Mouse (Mus musculus) neural tube, embryonic 12.5 days (tissue): Measurements from ENCODE around the gene Galntl5. TPM values are rescaled to one million over a fixed set of nuclear protein-coding genes. Genes with fewer than 3 reads are reported as not detected.
"Not testable (repeated sequence)": the region's sequence is repeated elsewhere in the genome, so short reads cannot be mapped to it uniquely, and the experiment has no call there.

Experiments
- ATAC-seq: fragments of 200-750 bp; cut with Nextera tagmentation; 2 replicates; pipeline ENCODE4 v1.8.0; 2017; ENCODE audit warnings: low read depth, mild to moderate bottlenecking, moderate TSS enrichment, moderate library complexity; ENCODE audit not compliant: low FRiP score
- H3K27ac ChIP-seq: fragments of 300-500 bp; sonication (generic); 2 replicates; pipeline ENCODE4 v1.5.1; 2016
- H3K27me3 ChIP-seq: fragments of 300-500 bp; sonication (generic); replicated peaks from 2 replicates; pipeline ENCODE4 v1.6.1; 2016; ENCODE audit warnings: mild to moderate bottlenecking
- H3K36me3 ChIP-seq: fragments of 300-500 bp; sonication (generic); 2 replicates; pipeline ENCODE4 v1.6.1; 2016; ENCODE audit warnings: mild to moderate bottlenecking
- H3K4me1 ChIP-seq: fragments of 300-500 bp; sonication (generic); 2 replicates; pipeline ENCODE4 v1.6.1; 2016
- H3K4me2 ChIP-seq: fragments of 300-500 bp; sonication (generic); replicated peaks from 2 replicates; pipeline ENCODE4 v1.6.1; 2016; ENCODE audit warnings: mild to moderate bottlenecking
- H3K4me3 ChIP-seq: fragments of 300-500 bp; sonication (generic); 2 replicates; pipeline ENCODE4 v1.5.1; 2016
- H3K9ac ChIP-seq: fragments of 300-500 bp; sonication (generic); 2 replicates; pipeline ENCODE4 v1.6.1; 2016; ENCODE audit warnings: mild to moderate bottlenecking
- H3K9me3 ChIP-seq: fragments of 300-500 bp; sonication (generic); 2 replicates; pipeline ENCODE4 v1.6.1; 2016; ENCODE audit warnings: mild to moderate bottlenecking
- WGBS: fragments of 180-500 bp; shearing (Covaris S2); methylation state at CpG from one replicate; pipeline ENCODE4 v1.1.7; 2016; 5-methylcytosine and 5-hydroxymethylcytosine counted together
- polyA plus RNA-seq: library from polyadenylated mRNA; unstranded; fragments of >200 nt; fragmentation: Nextera tagmentation; extraction: Ambion mirVana; gene quantifications from 2 replicates; pipeline ENCODE4 v1.2.1, GENCODE M21; 2016

The Galntl5 gene
- polyA plus RNA-seq, 1 experiment from 2014 or later: not detected

DNA sequence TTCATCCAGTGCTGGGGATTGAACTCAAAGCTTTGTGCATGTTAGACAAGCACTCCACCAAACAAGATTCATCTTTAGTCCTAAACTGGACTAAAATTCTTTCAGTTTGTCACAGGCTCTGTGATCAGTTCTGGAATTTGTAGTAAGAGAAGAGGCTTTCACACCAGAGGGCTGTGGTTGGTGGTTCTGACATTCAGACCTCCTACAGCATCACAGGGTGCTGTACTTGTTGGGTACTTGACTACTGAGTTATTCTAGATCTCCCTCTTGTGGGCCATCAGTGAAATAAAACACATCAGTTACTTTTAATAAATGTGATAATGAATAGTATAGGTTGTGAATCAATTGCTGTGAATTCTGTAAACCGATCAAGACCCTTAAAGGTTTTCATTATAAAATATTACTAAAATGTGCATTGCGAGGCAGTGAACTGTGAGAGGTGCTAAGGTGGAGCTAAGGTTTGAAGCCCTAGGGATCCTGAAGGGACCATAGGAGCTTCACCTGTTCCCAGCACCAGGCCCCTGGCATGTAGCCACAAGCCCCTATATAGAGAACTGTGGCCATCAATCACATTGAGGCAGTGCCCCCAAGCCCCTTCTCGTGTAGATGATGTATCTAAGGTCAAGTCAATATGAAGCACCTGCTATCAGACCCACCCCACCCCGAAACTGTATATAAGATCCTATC lies 16.0 kb upstream of the Galntl5 start:
- Histone ChIP-seq H3K9me3 (no peaks in the 10 kb centered on the region), H3K27ac (no peak overlapping the region), H3K27me3 (no peaks in the 10 kb centered on the region), H3K4me3 (no peak overlapping the region), H3K9ac (no peak overlapping the region), H3K36me3 (no peaks in the 10 kb centered on the region), H3K4me2 (no peak overlapping the region), H3K4me1 (peaks cover 4% of the 10 kb centered on the region; the same call in 1 of the 2 replicates)
- WGBS: 83% methylated on average over 4 of the region's 4 CpGs
- ATAC-seq: no peak

GRCm38 (mm10) chr5:25165789-25166135 lies 15.5 kb upstream of the Galntl5 start:
- ATAC-seq: no peak
- 85% methylated on average over 3 of the region's 3 CpGs for WGBS
- Histone ChIP-seq H3K4me3 (no peak overlapping the region), H3K27me3 (no peaks in the 10 kb centered on the region), H3K9ac (no peak overlapping the region), H3K4me1 (0 out of 2 replicates have a peak, but pooled peaks cover under 1% of the 10 kb centered on the region), H3K27ac (no peak overlapping the region), H3K36me3 (no peaks in the 10 kb centered on the region), H3K4me2 (no peak overlapping the region), H3K9me3 (no peaks in the 10 kb centered on the region)

- 89% methylated on average over 4 of the region's 4 CpGs for WGBS
- H3K4me2 ChIP-seq: no peak overlapping the region
- no peak overlapping the region for H3K4me3 ChIP-seq
- H3K9ac ChIP-seq: no peak overlapping the region
- no peak overlapping the region for H3K27ac ChIP-seq
- H3K9me3 ChIP-seq: no peaks in the 10 kb centered on the region
- ATAC-seq: no peak
- H3K27me3 ChIP-seq: no peaks in the 10 kb centered on the region
- no peaks in the 10 kb centered on the region for H3K4me1 ChIP-seq
- H3K36me3 ChIP-seq: no peaks in the 10 kb centered on the region
Measured at GRCm38 (mm10) chr5:25166665-25167064, 14.6 kb upstream of the Galntl5 start.

DNA sequence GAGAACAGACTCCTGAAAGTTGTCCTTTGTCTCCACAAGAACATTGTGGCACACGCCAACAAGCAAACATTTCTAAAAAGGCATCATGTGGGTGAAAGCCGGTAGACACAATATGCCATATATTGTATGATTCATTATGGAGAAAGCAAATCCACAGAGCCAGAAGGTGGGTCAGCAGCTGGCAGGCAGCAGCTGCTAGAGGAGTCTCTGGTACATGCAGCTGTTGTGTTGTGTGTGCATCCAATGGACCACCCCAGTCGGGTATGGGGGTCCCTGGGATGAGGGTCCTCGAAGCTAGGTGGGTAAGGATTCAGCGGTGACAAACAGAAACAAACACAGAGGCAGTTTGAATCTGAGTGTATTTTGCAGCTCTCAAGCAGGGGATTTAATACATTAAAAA lies 3.3 kb upstream of the Galntl5 start:
- H3K4me1 ChIP-seq, H3K9ac ChIP-seq, ATAC-seq, H3K4me3 ChIP-seq, H3K27ac ChIP-seq, H3K4me2 ChIP-seq, H3K27me3 ChIP-seq, H3K36me3 ChIP-seq, H3K9me3 ChIP-seq: not testable (repeated sequence)
- WGBS: 91% methylated on average over 5 of the region's 5 CpGs

DNA sequence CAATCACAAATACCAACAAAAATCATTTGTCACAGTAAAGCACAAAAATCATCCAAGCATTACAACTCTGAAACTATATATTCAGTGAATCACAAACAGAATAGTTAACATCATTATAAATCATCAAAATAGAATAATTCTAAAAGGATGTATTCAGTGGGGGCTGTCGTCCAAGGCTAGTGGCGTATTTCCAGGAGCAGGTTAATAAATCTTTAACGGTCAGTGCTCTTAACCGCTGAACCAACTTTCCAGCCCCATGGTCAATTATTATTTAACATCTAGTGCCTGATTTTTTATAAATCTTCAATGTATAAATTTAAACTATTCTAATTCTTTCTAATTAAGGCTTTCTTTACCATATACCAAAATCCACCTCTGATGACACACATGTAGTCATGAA lies 2.7 kb upstream of the Galntl5 start:
- H3K4me1 ChIP-seq, H3K27me3 ChIP-seq, H3K36me3 ChIP-seq, H3K27ac ChIP-seq, H3K4me3 ChIP-seq, H3K9me3 ChIP-seq, H3K4me2 ChIP-seq, H3K9ac ChIP-seq, ATAC-seq: not testable (repeated sequence)
- 80% methylated on average over 4 of the region's 4 CpGs for WGBS

DNA sequence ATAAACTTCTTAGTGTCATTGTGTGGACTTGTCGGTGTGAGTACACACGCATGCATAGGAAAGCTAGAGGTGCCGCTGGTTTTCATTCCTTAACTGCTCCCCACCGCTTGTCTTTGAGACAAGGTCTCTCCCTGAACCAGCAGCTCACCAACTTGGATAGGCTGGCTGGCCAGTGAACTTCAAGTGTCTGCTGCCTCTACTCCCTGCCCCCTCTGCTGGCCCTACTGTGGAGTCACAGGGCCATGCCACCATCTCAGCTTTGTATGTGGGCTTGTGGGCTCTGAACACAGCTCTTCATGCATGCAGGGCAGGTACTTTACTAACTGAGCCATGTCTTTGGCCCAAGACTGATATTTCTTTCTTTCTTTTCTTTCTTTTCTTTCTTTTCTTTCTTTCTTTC lies 2.0 kb upstream of the Galntl5 start:
- ATAC-seq: no peak
- WGBS: 96% methylated on average over 4 of the region's 4 CpGs
- Histone ChIP-seq H3K36me3 (no peaks in the 10 kb centered on the region), H3K9me3 (no peaks in the 10 kb centered on the region), H3K9ac (no peak overlapping the region), H3K27ac (no peak overlapping the region), H3K4me2 (no peak overlapping the region), H3K4me3 (no peak overlapping the region), H3K27me3 (no peaks in the 10 kb centered on the region), H3K4me1 (no peaks in the 10 kb centered on the region)

DNA sequence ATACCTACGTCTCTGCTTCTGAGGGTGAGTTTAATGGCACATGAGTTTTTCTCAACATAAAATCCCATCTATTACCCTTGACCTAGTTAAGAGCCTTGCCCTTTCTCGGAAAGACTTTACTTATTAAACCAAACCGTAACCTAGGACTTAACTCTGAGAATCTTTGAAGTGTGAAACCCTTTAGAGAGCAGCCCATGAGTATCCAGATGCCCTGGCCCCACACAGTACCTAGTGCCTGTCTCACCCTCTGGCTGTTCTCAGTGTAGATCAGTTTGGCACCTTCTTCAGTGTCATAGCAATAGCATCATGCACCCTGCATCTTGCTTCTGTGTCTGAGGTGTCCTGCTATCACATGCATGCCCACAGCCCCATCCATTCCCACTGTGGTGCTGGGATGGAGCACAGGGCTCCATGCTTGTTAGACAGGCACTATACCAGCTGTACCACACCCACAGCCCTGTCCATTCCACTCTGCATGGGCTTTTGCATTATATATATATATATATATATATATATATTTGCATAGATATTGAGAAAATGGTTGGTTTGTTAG lies 1.2 kb upstream of the Galntl5 start:
- ATAC-seq: no peak
- Histone ChIP-seq H3K4me2 (no peak overlapping the region), H3K4me1 (no peaks in the 10 kb centered on the region), H3K9me3 (no peaks in the 10 kb centered on the region), H3K27me3 (no peaks in the 10 kb centered on the region), H3K9ac (no peak overlapping the region), H3K27ac (no peak overlapping the region), H3K36me3 (no peaks in the 10 kb centered on the region), H3K4me3 (no peak overlapping the region)
- 94% methylated on average over 3 of the region's 3 CpGs for WGBS

- Histone ChIP-seq H3K27ac (no peak overlapping the region), H3K4me2 (no peak overlapping the region), H3K27me3 (no peaks in the 10 kb centered on the region), H3K4me3 (no peak overlapping the region), H3K36me3 (no peaks in the 10 kb centered on the region), H3K9ac (no peak overlapping the region), H3K9me3 (no peaks in the 10 kb centered on the region), H3K4me1 (no peaks in the 10 kb centered on the region)
- 89% methylated on average over 4 of the region's 4 CpGs for WGBS
- ATAC-seq: no peak
Measured at GRCm38 (mm10) chr5:25183595-25183994, 2.3 kb downstream of the Galntl5 start.

- Histone ChIP-seq H3K9ac (no peak overlapping the region), H3K36me3 (no peaks in the 10 kb centered on the region), H3K27ac (no peak overlapping the region), H3K4me3 (no peak overlapping the region), H3K27me3 (no peaks in the 10 kb centered on the region), H3K9me3 (no peaks in the 10 kb centered on the region), H3K4me2 (no peak overlapping the region), H3K4me1 (no peaks in the 10 kb centered on the region)
- ATAC-seq: no peak
- WGBS: 63% methylated on average over 2 of the region's 2 CpGs
Measured at GRCm38 (mm10) chr5:25184594-25184993, 3.3 kb downstream of the Galntl5 start.

- H3K36me3 ChIP-seq: no peaks in the 10 kb centered on the region
Measured at GRCm38 (mm10) chr5:25187727-25188126, 6.5 kb downstream of the Galntl5 start.

DNA sequence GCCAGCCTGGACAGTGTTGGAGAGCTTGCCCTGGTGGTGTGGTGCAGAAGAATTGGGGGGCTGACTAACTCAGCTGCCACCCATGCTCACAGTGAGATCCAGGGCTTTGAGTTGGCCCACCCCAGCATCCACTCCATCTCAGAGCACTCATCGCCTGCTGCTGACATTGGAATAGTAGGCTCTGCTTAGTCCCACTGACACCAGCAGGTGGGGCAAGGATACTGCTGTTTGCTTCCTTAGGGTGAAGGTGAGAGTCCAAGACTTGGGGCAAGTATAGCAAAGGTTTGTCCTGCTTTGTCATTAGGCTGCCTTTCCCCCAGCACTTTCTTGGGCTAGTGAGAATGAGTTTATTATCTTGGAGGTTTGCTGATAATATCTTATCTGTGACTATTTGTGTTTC lies 7.5 kb downstream of the Galntl5 start:
- Histone ChIP-seq H3K9ac (no peak overlapping the region), H3K27ac (no peak overlapping the region), H3K27me3 (no peaks in the 10 kb centered on the region), H3K4me2 (no peak overlapping the region), H3K36me3 (no peaks in the 10 kb centered on the region), H3K4me3 (no peak overlapping the region), H3K4me1 (no peaks in the 10 kb centered on the region), H3K9me3 (no peaks in the 10 kb centered on the region)
- ATAC-seq: no peak
- WGBS: 59% methylated on average over 1 of the region's 1 CpGs

More at GRCm38 (mm10) chr5:25187727-25188126, 6.5 kb downstream of the Galntl5 start:
- H3K27ac ChIP-seq: no peak overlapping the region
- H3K27me3 ChIP-seq: no peaks in the 10 kb centered on the region
- ATAC-seq: no peak
- no peaks in the 10 kb centered on the region for H3K9me3 ChIP-seq
- H3K9ac ChIP-seq: no peak overlapping the region
- H3K4me3 ChIP-seq: no peak overlapping the region
- H3K4me1 ChIP-seq: no peaks in the 10 kb centered on the region
- H3K4me2 ChIP-seq: no peak overlapping the region

- H3K27me3 ChIP-seq: no peaks in the 10 kb centered on the region
- H3K4me1 ChIP-seq: no peaks in the 10 kb centered on the region
- H3K9ac ChIP-seq: no peak overlapping the region
- no peaks in the 10 kb centered on the region for H3K36me3 ChIP-seq
- H3K4me2 ChIP-seq: no peak overlapping the region
- no peak overlapping the region for H3K4me3 ChIP-seq
- no peaks in the 10 kb centered on the region for H3K9me3 ChIP-seq
- 85% methylated on average over 2 of the region's 2 CpGs for WGBS
- H3K27ac ChIP-seq: no peak overlapping the region
- ATAC-seq: no peak
Measured at GRCm38 (mm10) chr5:25190521-25190920, 9.3 kb downstream of the Galntl5 start.

DNA sequence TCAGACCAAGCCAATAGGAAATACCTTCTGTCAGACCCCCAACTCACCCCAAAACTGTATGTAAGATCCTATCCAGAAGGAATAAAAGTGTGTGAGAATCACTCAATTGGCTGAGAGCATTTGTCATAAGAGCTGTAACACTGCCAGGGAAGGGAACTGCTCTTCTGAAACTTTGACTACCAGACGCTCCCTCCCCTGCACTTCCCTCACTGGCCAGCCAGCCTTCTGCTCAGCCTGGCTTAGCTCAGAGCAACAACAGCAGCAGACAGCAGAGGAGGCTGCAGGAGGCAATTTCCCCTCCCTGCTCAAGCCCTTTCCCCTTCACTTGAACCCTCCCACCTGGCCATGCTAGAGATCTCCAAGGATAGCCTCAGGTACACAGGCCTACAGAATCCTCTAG lies 30.6 kb downstream of the Galntl5 start:
- no peaks in the 10 kb centered on the region for H3K9me3 ChIP-seq
- no peaks in the 10 kb centered on the region for H3K27me3 ChIP-seq
- H3K4me2 ChIP-seq: no peak overlapping the region
- no peak for ATAC-seq
- no peak overlapping the region for H3K27ac ChIP-seq
- no peak overlapping the region for H3K4me3 ChIP-seq
- 86% methylated on average over 1 of the region's 1 CpGs for WGBS
- H3K36me3 ChIP-seq: no peaks in the 10 kb centered on the region
- no peak overlapping the region for H3K9ac ChIP-seq
- no peaks in the 10 kb centered on the region for H3K4me1 ChIP-seq
